In genomic region chr15:85244414-85245161, GRCm38 (mm10) we compare ENCODE assay signal across 21 mouse cellular contexts. TPM values are rescaled to one million over a fixed set of nuclear protein-coding genes. Genes with fewer than 3 reads are reported as not detected.
DNase-seq lines count a peak whose midpoint lies in the region; ATAC-seq and TF ChIP-seq lines count a peak whose summit lies in the region.
"Had no signal": no experiment of that assay in that cellular context is flagged by ENCODE, and none has a peak within 500 bp of the region (broad histone marks: within the 10 kb centered on the region; RNA-seq: fewer than 3 reads in every experiment).

No protein-coding gene starts in this region.

- H3K9ac ChIP-seq in heart, adult 2 months (ENCODE audit: low read depth, low read length) = no peak overlapping the region
- no peak overlapping the region for H3K9ac ChIP-seq in kidney, embryonic 14.5 days (ENCODE audit: low read depth, low read length)
- H3K9ac ChIP-seq: embryonic facial prominence, embryonic 15.5 days; forebrain, embryonic 15.5 days; hindbrain, embryonic 13.5 days; liver, embryonic 15.5 days; lung, embryonic 15.5 days; midbrain, embryonic 13.5 days; neural tube, embryonic 12.5 days had no signal

- no peak overlapping the region for H3K4me2 ChIP-seq in kidney, embryonic 14.5 days (replicated peaks; ENCODE audit: low read depth, low read length)
- H3K4me2 ChIP-seq: embryonic facial prominence, embryonic 15.5 days; forebrain, embryonic 15.5 days; heart, embryonic 11.5 days; hindbrain, embryonic 13.5 days; liver, embryonic 15.5 days; lung, embryonic 15.5 days; midbrain, embryonic 13.5 days; neural tube, embryonic 12.5 days had no signal

- peaks cover 10% of the 10 kb centered on the region for H3K4me1 ChIP-seq in heart, adult 2 months (ENCODE audit: control insufficient read depth, insufficient read depth, low read length)
- H3K4me1 ChIP-seq in kidney, embryonic 14.5 days (ENCODE audit: control insufficient read depth, insufficient read depth, low read length) = no peaks in the 10 kb centered on the region
- peaks cover 8% of the 10 kb centered on the region for H3K4me1 ChIP-seq in embryonic fibroblast, embryonic 13.5 days (ENCODE audit: control insufficient read depth, insufficient read depth, low read length)
- H3K4me1 ChIP-seq: embryonic facial prominence, embryonic 15.5 days; forebrain, embryonic 15.5 days; hindbrain, embryonic 13.5 days; limb, embryonic 10.5 days; liver, embryonic 15.5 days; lung, embryonic 15.5 days; megakaryocyte, embryonic 14.5 days; midbrain, embryonic 13.5 days; neural tube, embryonic 12.5 days had no signal

- 56% methylated on average over 13 of the region's 13 CpGs for WGBS in heart, adult 2 months
- WGBS in kidney, embryonic 14.5 days = 89% methylated on average over 13 of the region's 13 CpGs

- no peak for ATAC-seq in kidney, embryonic 14.5 days (ENCODE audit: low FRiP score, low TSS enrichment)
- ATAC-seq: forebrain, embryonic 15.5 days; midbrain, embryonic 13.5 days had no signal

- TF ChIP-seq POLR2A in heart, adult 2 months (IDR thresholded peaks at IDR 0.05; ENCODE audit: insufficient read depth, low read depth, low read length) = no peak
- TF ChIP-seq POLR2A in embryonic fibroblast, embryonic 13.5 days (IDR thresholded peaks at IDR 0.05; ENCODE audit: low read depth, low read length) = no peak

- TF ChIP-seq CTCF in heart, adult 2 months (IDR thresholded peaks at IDR 0.05) = no peak
- no peak for TF ChIP-seq CTCF in embryonic fibroblast, embryonic 13.5 days (IDR thresholded peaks at IDR 0.05; ENCODE audit: borderline replicate concordance, insufficient read depth, low read length)

- intact Hi-C loops in heart, adult 2 months (cut with DNase I) = no loop called here
- intact Hi-C loops in heart, postnatal 14 days (cut with DNase I) = loop anchor here (10.0 kb wide), 1 partner anchor 240 kb away; no protein-coding TSS in a partner anchor

- no peaks in the 10 kb centered on the region for H3K79me2 ChIP-seq in heart, adult 2 months (replicated peaks; ENCODE audit: control insufficient read depth, insufficient read depth, low read length)

- no peaks in the 10 kb centered on the region for H3K9me3 ChIP-seq in kidney, embryonic 14.5 days (ENCODE audit: control insufficient read depth, low read length)
- H3K9me3 ChIP-seq: embryonic facial prominence, embryonic 15.5 days; forebrain, embryonic 15.5 days; hindbrain, embryonic 13.5 days; limb, embryonic 10.5 days; liver, embryonic 15.5 days; lung, embryonic 15.5 days; megakaryocyte, embryonic 14.5 days; midbrain, embryonic 13.5 days; neural tube, embryonic 12.5 days had no signal

- 0 out of 2 replicates have a peak, but pooled peaks have one; percentile 6 for TF ChIP-seq EP300 in heart, adult 2 months (IDR thresholded peaks at IDR 0.05; ENCODE audit: insufficient read depth, low read depth, low read length)

- H3K27me3 ChIP-seq in heart, adult 2 months (ENCODE audit: control insufficient read depth, insufficient read depth, low read length) = no peaks in the 10 kb centered on the region
- H3K27me3 ChIP-seq in kidney, embryonic 14.5 days (ENCODE audit: control insufficient read depth, insufficient read depth, low read length) = no peaks in the 10 kb centered on the region
- H3K27me3 ChIP-seq: embryonic facial prominence, embryonic 15.5 days; forebrain, embryonic 15.5 days; hindbrain, embryonic 13.5 days; liver, embryonic 15.5 days; lung, embryonic 15.5 days; midbrain, embryonic 13.5 days; neural tube, embryonic 12.5 days had no signal

- H3K27ac ChIP-seq in heart, adult 2 months = peak overlapping the region; percentile 36; the same call in 1 of the 2 replicates
- no peak overlapping the region for H3K27ac ChIP-seq in kidney, embryonic 14.5 days (ENCODE audit: low read depth, low read length)
- peak overlapping the region; percentile 68 for H3K27ac ChIP-seq in embryonic fibroblast, embryonic 13.5 days (ENCODE audit: insufficient read depth, low read length)
- H3K27ac ChIP-seq: embryonic facial prominence, embryonic 15.5 days; forebrain, embryonic 15.5 days; hindbrain, embryonic 13.5 days; limb, embryonic 10.5 days; liver, embryonic 15.5 days; lung, embryonic 15.5 days; midbrain, embryonic 13.5 days; neural tube, embryonic 12.5 days had no signal

- no peaks in the 10 kb centered on the region for H3K36me3 ChIP-seq in heart, adult 2 months (ENCODE audit: control insufficient read depth, insufficient read depth, low read length)
- H3K36me3 ChIP-seq in kidney, embryonic 14.5 days (ENCODE audit: control insufficient read depth, insufficient read depth, low read length) = peaks cover 74% of the 10 kb centered on the region
- H3K36me3 ChIP-seq: liver, embryonic 15.5 days had no signal

- H3K4me3 ChIP-seq in heart, adult 2 months = no peak overlapping the region
- no peak overlapping the region for H3K4me3 ChIP-seq in kidney, embryonic 14.5 days (ENCODE audit: low read length)
- H3K4me3 ChIP-seq in embryonic fibroblast, embryonic 13.5 days (ENCODE audit: insufficient read depth, low read length) = no peak overlapping the region
- H3K4me3 ChIP-seq: embryonic facial prominence, embryonic 15.5 days; forebrain, embryonic 15.5 days; hindbrain, embryonic 13.5 days; limb, embryonic 10.5 days; liver, embryonic 15.5 days; lung, embryonic 15.5 days; megakaryocyte, embryonic 14.5 days; midbrain, embryonic 13.5 days; neural tube, embryonic 12.5 days had no signal

- DNase-seq in heart, adult 2 months = no peak
- DNase-seq in heart, postnatal 14 days = no peak
- DNase-seq in kidney, adult 8-10 months = peak; percentile 13 to 32
- no peak for DNase-seq in Muller cell, postnatal 12 days (ENCODE audit: inconsistent ontology term)
- DNase-seq in left cerebral cortex, adult 8-10 months (ENCODE audit: low spot score in 2 of 2) = no peak
- DNase-seq: cerebellum, adult 9-10 months; liver; right cerebral cortex, postnatal 14 days; spleen, adult 18-20 months had no signal

RNA-seq across cellular contexts. Expression of gene Fbln1, which starts 38.8 kb away (rescaled TPM):
- 10 to 100 TPM; 88.9 to 96.1 TPM for total RNA-seq in heart, adult 2 months (2021)
- polyA plus RNA-seq in heart, adult 2 months (2012; rRNA removed) = 174 and 240 TPM in 2 replicates
- total RNA-seq in heart, postnatal 14 days (2021) = 10 to 100 TPM; 60.9 to 78.2 TPM
- 174 and 188 TPM in 2 replicates for polyA plus RNA-seq in kidney, embryonic 14.5 days (2014; fragmentation: Nextera tagmentation; extraction: Ambion mirVana)
- polyA plus RNA-seq in embryonic fibroblast, embryonic 13.5 days (2011; ENCODE audit: insufficient read length, low read depth, missing spikeins) = 46.2 and 92.8 TPM in 2 replicates
- 10 to 100 TPM; 11.6 to 14.5 (median 11.9) TPM for total RNA-seq in left cerebral cortex, adult 8-10 months (2022)

Comparison
In these comparisons a context has a peak if more than half of its experiments do, and no peak if none do; other contexts are left out.
1. DNase-seq: peak in kidney, adult 8-10 months (2 of 2); none in heart, adult 2 months (0 of 2), heart, postnatal 14 days (0 of 2), Muller cell, postnatal 12 days (single experiment) and left cerebral cortex, adult 8-10 months (0 of 2).